Mouse (Mus musculus) embryonic fibroblast, embryonic 13.5 days (primary cell): ENCODE results near the gene Psma4. TPM values are rescaled to one million over a fixed set of nuclear protein-coding genes. Genes with fewer than 3 reads are reported as not detected.
"Not testable (repeated sequence)": the region's sequence is repeated elsewhere in the genome, so short reads cannot be mapped to it uniquely, and the experiment has no call there.

Experiments used
- H3K27ac ChIP-seq: 2 replicates; pipeline ENCODE4 v1.5.1; 2012; ENCODE audit warnings: low read length, control low read depth, inconsistent platforms; ENCODE audit not compliant: insufficient read depth
- H3K4me1 ChIP-seq: 2 replicates; pipeline ENCODE4 v1.6.1; 2011; ENCODE audit warnings: low read length; ENCODE audit not compliant: control insufficient read depth, insufficient read depth
- H3K4me3 ChIP-seq: 2 replicates; pipeline ENCODE4 v1.5.1; 2011; ENCODE audit warnings: mild to moderate bottlenecking, control low read depth, low read length; ENCODE audit not compliant: insufficient read depth
- CTCF ChIP-seq: IDR thresholded peaks from 2 replicates; pipeline ENCODE4 v1.5.1; 2011; ENCODE audit warnings: mild to moderate bottlenecking, control low read depth, low read length, moderate library complexity, borderline replicate concordance; ENCODE audit not compliant: insufficient read depth
- POLR2A ChIP-seq: IDR thresholded peaks from 2 replicates; pipeline ENCODE4 v1.6.1; 2011; ENCODE audit warnings: low read depth, mild to moderate bottlenecking, control low read depth, low read length, moderate library complexity
- polyA plus RNA-seq: library from polyadenylated mRNA; stranded (reverse); fragments of >200 nt; gene quantifications from 2 replicates; pipeline ENCODE4 v1.2.4, GENCODE M21; 2011; ENCODE audit warnings: low read depth; ENCODE audit not compliant: missing spikeins, insufficient read length

Psma4 gene
- polyA plus RNA-seq, 1 experiment = 265 TPM

- TF ChIP-seq POLR2A (no peak), CTCF (no peak)
- no peak overlapping the region for H3K4me3 ChIP-seq
- no peak overlapping the region for H3K27ac ChIP-seq
- H3K4me1 ChIP-seq = no peaks in the 10 kb centered on the region
These were observed 18.2 kb upstream of the Psma4 start for GRCm38 (mm10) chr9:54932379-54932778.

DNA sequence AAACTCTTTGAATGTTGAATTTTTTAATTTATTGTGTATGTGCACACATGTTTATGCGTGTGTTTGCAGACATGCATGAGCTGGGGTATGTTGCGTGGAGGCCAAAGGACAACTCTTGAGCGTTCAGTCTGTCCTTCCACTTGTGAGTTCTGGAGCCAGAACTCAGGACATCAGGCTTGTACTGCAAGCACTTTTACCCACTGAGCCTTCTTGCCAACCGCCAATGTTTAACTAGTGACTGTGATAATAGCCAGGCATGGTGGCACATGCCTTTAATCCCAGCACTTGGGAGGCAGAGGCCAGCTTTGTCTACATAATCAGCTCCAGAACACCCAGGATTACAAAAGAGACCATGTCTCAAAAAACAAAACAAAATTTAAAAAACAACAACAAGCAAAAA is 8.5 kb upstream of the Psma4 start:
- TF ChIP-seq CTCF (no peak), POLR2A (no peak)
- Histone ChIP-seq H3K4me3 (no peak overlapping the region), H3K4me1 (no peaks in the 10 kb centered on the region)

GRCm38 (mm10) chr9:54944467-54944866 is 6.1 kb upstream of the Psma4 start:
- no peak overlapping the region for H3K27ac ChIP-seq
- no peak overlapping the region for H3K4me3 ChIP-seq
- TF ChIP-seq CTCF = no peak
- TF ChIP-seq POLR2A = no peak
- H3K4me1 ChIP-seq = no peaks in the 10 kb centered on the region

More for the DNA sequence above, 8.5 kb upstream of the Psma4 start:
- H3K27ac ChIP-seq = no peak overlapping the region

- no peak for TF ChIP-seq CTCF
- no peak for TF ChIP-seq POLR2A
- no peak overlapping the region for H3K27ac ChIP-seq
- H3K4me3 ChIP-seq = no peak overlapping the region
- H3K4me1 ChIP-seq = no peaks in the 10 kb centered on the region
These were observed 4.3 kb upstream of the Psma4 start for GRCm38 (mm10) chr9:54946256-54946655.

- TF ChIP-seq POLR2A (no peak), CTCF (no peak)
- no peak overlapping the region for H3K4me3 ChIP-seq
- H3K4me1 ChIP-seq = peaks cover 3% of the 10 kb centered on the region
- no peak overlapping the region for H3K27ac ChIP-seq
These were observed 1.1 kb upstream of the Psma4 start for GRCm38 (mm10) chr9:54949465-54949864.

DNA sequence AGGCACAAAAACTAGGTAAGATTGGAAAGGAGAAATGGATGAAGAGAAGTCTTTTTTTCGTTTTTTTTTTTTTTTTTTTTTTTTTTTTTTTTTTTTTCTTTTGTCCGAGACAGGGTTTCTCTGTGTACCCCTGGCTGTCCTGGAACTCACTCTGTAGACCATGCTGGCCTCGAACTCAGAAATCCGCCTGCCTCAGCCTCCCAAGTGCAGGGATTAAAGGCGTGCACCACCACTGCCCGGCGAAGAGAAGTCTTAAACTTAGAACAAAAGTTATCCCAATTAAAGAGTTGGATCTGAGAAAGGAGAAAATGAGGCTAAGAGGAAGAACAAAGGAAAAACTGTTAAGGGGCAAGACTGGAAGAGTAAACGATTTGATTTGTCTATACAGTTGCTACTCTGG is 428 bp upstream of the Psma4 start:
- Histone ChIP-seq H3K4me3 (peak overlapping the region; percentile 29; the same call in 1 of the 2 replicates), H3K27ac (peak overlapping the region; percentile 44)
- H3K4me1 ChIP-seq = not testable (repeated sequence)

- no peak for TF ChIP-seq CTCF
- no peak for TF ChIP-seq POLR2A
- Histone ChIP-seq H3K4me1 (no peaks in the 10 kb centered on the region), H3K27ac (no peak overlapping the region), H3K4me3 (no peak overlapping the region)
These were observed 10.5 kb downstream of the Psma4 start for GRCm38 (mm10) chr9:54961059-54961458.

DNA sequence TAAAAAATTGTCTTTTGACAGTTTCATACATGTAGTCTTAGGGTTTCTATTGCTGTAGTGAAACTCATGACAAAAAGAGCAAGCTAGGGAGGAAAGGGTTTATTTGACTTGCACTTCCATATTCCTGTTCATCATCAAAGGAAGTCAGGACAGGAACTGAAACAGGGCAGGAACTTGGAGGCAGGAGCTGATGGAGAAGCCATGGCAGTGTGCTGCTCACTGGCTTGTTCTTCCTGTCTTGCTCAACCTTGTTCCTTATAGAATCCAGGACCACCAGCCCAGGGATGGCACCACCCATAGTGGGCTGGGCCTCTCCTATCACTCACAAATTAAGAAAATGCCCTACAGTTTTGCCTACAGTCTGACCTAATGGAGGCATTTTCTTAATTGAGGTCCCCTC is 13.1 kb downstream of the Psma4 start:
- Histone ChIP-seq H3K4me3 (no peak overlapping the region), H3K27ac (no peak overlapping the region), H3K4me1 (no peaks in the 10 kb centered on the region)
- TF ChIP-seq CTCF (no peak), POLR2A (no peak)

DNA sequence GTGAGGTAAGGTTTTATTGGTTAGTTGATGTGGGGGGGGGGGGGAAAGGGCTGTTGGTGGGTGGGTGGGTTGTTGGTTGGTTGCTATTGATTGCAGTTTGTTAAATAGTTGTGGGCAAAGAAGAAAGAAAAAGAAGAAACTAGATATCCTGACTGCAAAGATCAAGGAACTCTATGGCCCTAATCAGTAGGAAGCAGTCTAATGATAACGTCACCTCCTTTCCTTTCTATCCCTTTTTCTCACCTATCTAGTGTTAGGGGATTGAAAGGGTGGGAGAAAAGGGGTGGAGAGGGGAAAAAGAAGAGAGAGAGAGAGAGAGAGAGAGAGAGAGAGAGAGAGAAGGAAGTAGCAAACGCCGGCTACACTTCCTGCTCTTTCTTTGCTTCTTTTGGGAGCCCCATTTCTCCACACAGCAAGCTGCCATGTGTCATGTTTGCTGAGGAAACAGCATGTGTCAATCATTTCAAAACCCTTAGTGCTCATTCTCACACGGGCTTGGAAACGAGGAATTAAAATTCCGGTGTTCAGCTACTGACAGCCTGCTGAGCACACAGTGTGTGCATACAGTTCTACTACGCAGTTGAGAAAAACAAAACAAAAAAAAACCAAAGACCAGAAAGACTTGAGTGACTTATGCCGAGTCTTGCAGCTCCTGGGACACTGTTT is 19.5 kb downstream of the Psma4 start:
- Histone ChIP-seq H3K27ac (no peak overlapping the region), H3K4me1 (no peaks in the 10 kb centered on the region), H3K4me3 (no peak overlapping the region)
- TF ChIP-seq CTCF = no peak
- TF ChIP-seq POLR2A = no peak

DNA sequence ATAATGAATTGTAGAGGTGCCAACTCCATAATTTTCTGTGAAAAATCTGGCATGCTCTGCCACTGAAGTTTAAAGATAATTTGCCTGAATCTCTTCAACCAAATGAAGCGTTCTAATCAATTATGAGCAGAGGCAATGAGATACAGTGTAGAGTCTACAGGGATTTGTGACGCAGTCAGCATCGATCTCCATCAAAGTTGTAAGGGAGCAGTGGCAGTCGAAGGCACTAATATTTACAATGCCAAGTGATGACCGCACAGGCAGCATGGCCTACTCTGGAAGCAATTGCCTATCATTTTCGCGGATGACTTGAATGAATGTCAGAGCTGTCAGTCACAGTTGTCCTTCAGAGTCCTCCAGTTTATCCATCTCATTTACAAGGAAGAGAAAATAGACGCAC is 30.1 kb downstream of the Psma4 start, which contains the start of gene Chrna5:
Gene Chrna5, plus strand, starts transcription at position 207 of the 400 bp plus-strand sequence.
- no peak within 1 kb of the TSS for H3K27ac ChIP-seq
- H3K4me3 ChIP-seq = peak within 1 kb of the TSS; percentile 29
- H3K4me1 ChIP-seq = no peaks in the 10 kb centered on the region
- TF ChIP-seq CTCF (no peak), POLR2A (no peak)
